Mouse (Mus musculus) spleen, postnatal 36 days (tissue): ENCODE results near the gene Rps6kb2.

Source experiments
- DNase-seq, 2 experiments: peaks; one replicate each; pipeline ENCODE4 v3.0.0; 2022; ENCODE audit warnings: low spot score in 2 of 2, mixed read lengths in 1 of 2

Gene Rps6kb2

DNA sequence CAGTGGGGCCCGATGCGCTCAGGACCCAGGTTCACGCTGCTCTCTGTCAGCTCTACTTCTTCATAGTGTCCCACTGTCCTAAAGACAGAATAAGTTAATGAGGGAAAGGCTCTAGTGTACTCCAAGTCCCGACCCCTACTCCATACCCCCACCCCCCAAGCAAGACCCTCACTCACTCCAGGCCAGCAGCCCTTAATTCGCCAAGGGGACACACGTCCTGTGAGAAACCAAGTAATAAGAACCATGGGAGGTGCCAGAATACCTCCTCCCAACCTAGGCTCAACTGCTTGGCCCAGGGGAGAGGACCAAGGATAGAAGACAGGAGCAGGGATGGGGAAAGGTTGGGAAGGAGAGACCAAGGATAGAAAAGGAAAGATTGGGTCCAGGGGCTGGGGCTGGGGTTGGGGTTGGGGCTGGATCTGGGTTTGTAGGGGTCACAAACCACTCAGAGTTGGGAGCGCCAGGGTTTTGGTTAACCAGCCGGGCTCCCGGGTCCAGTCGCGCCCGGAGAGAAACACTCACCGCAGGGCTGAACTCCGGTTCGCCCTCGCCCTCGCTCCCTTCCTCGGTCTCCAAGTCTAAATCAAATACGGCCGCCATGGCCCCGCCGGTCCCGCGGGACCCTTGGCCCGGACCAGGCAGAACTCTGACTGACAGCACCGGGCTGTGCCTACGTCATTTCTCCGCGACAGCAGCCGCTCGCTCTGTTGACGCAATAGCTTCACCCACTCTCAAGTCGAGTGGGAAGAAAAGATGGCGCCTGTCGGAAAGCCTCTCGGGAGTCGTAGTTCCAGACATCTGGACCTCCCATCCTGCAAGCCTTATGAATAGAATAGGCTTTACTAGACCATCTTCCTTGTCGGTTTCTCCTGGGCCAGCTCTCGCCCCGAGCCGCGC, at the start of gene Rps6kb2:
TSS of gene Rps6kb2 (minus strand) at position 709 of the 897 bp plus-strand sequence.
- peak; percentile 94 to 95 for DNase-seq

DNA sequence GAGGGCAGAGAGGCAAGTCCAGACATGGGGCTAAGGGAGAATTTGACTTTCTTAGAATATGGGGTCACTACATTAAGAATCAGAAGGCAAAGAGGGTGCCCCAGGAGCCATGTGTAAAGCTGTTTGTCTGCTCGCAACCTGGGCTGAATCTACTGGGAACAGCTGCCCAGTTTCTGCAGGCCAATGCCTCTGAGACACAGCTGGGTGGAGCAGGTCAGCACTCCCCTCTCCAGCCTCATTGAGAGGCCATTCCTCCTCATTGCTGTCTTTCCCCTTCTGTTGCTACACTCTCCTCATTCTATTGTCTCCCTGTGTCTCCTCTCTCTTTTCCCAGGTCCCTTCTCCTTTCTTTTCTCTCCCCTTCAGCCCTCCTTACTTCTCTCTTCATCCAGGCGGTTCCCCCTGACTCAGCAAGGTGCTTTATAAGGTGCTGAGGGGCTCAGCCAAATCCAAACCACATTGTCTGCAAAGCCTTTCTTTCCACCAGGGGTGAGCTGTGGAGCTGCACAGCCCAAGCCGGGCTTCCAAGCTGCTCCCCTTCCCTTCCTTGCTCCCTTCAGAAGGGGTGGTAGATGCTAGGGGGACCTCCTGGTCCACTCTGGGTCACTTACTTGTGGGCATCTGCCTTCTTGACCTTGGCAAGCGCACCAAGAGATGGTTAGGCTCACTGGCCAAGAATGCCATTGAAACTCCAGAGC, 48.9 kb upstream of the Rps6kb2 start:
- no peak for DNase-seq

DNA sequence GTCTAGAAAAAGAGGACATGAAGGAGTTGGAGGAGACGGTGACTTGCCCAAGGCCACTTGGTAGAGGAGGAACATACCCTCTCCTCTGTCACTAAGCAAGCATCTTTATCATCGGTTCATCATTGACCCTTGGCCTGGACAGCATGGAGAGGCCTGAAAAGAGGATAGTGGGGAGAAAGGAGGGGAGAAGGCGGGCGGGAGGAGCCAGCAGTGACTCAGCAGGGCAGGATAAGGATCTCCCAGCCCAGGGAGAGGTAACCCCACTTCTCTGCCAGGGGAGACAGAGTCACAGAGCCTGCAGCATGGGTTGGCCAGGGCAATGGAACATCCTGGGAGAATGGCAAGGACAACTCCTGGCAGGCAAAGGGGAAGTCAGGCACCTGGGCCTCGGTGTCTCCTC, 45.4 kb upstream of the Rps6kb2 start:
- DNase-seq, result no peak

DNA sequence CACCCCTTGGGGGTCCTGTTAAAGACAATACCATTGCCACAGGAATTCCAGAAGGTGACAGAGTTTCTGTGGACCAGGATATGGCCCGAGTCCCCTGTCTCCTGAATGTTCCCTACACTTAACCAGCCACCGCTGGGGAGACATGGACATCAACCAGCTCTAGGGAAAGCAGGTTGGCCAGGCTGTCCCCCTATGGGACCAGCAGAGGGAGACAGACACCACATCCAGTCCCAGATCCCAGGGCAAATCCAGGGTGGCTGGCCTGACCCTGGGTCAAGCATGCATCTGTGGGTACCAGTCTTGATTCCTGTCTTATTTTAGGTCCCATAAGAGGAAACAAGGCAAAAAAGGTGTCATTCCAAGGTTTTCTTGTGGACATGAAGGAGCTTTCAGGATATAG, 43.8 kb upstream of the Rps6kb2 start:
- peak; percentile 63 to 69 for DNase-seq

DNA sequence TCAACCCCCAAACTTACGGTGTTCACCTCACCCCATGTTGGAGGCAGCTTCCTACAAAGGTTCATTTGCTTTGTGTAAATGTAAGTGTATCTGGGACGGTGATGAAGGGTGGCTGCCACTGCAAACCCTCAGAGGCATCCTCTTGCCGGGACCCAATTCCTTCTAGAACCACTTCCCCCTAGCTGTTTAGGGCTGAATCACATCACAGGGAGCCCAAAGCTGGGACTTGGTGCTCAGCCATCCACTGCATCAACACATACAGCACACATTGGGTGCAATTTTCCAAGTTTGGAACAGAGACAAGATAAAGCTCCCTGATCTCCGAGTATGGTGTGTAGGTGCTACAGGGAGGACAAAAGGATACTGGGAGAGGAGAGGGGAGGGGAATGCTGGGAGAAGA, 41.7 kb upstream of the Rps6kb2 start:
- DNase-seq, result no peak

DNA sequence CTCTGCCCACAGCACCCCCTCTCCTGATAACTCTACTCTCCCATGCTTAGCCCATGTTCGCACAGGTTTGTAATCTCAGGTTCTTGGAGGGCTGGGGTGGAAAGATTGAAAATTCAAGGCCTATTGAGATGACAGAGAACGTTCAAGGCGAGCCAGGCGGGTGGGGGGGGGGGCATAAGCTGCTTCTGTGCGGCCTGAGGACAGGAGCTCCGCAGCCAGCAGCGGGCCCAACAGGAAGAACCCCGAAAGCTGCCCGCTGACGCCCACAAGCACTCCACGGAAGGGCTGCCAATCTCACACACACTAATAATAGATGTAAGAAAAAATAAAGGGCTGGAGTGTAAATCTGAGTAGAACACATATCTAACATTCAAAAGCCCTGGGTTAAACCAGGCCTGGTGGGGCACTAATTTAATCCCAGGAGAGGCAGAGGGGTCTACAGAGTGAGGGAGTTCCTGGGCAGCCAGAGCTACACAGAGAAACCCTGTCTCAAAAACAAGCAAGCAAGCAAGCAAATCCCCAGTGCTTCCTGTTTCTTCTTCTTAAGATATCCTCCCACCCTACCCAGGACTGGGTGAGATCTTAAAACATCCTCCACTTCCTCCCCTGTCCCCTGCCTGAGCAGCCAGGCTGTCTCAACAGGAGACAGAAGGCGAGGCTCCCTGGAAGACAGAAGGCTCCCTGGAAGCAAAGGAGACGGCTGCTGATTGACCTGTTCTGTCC, 40.6 kb upstream of the Rps6kb2 start:
- DNase-seq, result peak; percentile 74 to 79

DNA sequence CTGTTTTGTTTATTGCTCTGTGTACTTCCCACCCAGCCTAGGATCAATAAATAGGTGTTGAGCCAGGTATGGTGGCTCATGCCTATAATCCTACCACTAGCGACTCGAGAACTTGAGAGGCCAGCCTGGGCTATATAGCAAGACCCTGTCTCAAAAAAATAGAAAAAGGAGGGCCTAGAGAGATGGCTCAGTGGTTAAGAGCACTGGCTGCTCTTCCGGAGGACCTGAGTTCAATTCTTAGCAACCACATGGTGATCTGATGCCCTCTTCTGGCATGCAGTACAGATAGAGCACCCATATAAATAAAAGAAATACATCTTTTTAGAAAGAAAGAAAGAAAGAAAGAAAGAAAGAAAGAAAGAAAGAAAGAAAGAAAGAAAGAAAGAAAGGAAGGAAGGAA, 40.0 kb upstream of the Rps6kb2 start:
- DNase-seq, result peak; percentile 65 to 72

DNA sequence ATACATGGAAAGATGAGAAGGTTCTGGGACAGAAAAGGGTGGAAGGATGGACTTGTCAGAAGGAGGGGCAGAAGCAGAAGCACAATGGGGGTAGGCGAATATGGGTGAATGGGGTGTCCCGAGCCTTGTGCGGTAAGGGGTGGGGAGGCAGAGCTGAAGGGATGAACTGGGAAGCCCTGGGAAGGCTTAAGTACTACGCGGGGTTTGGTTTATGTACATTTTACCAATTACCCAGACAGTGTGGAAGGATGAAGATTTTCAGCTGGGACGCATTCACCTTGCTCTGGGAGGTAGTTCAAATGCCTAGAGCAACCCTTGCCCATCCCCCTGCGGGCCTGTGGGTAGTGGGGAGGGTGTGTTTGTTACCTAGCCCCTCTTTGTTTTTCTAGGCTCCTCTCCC, 39.0 kb upstream of the Rps6kb2 start:
- DNase-seq, result no peak

DNA sequence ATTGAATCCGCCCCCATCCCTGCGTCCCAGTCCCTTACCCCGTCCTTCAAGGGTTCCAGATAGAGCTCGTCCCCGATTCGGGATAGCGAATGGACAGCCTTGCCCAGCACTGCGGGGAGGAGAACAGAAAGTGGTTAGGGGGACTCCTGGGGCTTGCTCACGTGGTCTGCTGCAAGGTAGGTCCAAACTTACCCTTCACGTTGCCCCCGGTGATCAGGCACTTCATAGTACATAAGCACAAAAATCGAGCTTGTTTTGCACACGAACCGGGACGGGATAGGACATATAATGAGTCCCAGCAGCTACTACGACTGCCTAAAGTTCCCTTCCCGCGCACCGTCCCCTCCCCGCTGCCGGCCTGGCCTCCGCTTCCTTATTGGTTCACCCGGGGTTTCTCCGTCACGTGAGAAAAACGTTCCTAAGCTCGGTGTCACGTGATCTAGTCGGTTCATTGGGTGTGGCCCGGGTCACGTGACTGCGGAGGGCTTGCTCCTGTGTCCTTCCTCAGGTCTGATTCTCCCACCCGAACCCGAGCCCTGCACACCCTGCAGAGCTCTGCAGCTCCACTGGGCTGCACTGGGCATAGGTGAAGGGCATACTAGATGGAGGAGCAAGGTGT, 38.2 kb upstream of the Rps6kb2 start, which contains the start of gene Rad9a:
TSS of gene Rad9a (minus strand) at position 372 of the 619 bp plus-strand sequence.
- peak; percentile 97 to 99 for DNase-seq

DNA sequence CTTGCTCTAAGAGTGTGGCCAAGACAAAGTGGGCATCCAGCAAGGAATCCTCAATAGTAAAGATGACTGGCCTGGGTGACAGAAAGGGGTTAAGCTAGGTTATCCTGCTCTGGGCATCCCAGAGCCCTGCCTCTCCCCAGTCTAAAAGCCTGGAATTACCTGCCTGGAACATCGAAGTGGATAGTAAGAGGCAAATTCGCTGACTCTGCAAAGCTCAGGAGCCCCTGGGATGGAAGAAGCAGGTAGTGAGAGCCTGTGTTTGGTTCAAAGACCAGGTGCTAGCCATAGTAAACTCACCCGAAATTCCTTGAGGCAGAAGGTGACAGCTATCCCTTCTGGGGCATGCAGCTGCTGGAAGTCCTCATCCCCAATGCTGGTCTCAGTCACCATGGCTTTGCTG, 34.0 kb upstream of the Rps6kb2 start:
- DNase-seq, result no peak

DNA sequence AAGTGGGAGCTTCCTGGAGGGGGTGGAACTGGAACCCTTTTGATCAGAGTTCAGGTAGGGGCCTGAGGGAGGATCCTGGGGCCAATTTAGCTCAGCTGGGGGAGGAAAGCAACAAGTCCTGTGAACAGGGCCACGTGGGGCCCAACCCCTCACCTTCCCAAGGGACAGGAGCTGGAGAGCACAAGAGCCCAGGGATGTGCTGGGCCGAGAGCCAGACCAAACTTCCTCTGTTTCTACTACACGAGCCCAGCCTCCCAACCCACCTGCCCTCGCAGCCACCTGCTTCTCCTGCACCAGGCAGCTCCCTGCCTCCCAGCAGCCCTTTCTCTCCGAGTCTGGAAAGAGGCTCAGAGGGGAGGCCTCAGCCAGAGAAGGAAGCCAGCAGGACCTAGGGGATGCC, 33.4 kb upstream of the Rps6kb2 start:
- DNase-seq, result no peak

DNA sequence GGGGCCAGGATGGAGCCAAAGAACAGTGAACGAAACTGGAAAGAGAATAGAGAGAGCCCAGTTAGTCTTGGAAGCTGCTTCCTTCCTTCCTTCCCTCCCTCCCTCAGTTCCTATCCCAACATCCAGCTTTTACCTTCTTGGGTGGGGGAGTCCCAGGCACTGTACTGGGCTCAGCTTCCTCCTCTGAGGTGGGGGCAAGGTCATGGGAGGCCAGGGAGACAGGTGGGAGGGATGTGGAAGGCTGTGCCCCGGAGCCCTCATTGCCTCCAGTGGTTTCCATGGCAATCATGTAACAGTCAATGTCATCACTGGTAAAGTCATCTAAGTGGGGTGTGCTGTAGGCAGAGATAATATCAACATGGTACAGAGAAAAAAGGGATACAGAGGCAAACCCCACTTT, 32.9 kb upstream of the Rps6kb2 start:
- DNase-seq, result no peak

DNA sequence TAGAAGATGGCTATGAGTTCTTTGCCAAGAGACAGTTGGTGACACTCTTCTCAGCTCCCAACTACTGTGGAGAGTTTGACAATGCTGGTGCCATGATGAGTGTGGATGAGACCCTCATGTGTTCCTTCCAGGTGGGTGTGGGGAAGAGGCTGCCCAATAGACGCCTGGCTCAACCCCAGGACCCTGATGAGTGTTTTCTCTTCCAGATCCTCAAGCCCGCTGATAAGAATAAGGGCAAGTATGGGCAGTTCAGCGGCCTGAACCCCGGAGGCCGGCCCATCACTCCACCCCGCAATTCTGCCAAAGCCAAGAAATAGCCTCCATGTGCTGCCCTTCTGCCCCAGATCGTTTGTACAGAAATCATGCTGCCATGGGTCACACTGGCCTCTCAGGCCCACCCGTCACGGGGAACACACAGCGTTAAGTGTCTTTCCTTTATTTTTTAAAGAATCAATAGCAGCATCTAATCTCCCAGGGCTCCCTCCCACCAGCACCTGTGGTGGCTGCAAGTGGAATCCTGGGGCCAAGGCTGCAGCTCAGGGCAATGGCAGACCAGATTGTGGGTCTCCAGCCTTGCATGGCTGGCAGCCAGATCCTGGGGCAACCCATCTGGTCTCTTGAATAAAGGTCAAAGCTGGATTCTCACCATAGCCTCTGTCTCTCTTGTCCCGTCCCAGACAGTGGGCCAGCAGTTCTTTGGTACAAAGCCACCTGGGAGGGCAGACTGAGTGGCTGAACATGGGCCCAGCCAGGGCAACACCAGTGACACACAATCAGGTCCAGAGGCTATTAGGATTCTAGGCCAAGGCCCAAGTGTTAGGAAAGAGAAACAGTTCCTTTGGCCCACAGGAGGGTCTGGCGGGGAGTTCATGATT, 31.9 kb upstream of the Rps6kb2 start:
- no peak for DNase-seq

DNA sequence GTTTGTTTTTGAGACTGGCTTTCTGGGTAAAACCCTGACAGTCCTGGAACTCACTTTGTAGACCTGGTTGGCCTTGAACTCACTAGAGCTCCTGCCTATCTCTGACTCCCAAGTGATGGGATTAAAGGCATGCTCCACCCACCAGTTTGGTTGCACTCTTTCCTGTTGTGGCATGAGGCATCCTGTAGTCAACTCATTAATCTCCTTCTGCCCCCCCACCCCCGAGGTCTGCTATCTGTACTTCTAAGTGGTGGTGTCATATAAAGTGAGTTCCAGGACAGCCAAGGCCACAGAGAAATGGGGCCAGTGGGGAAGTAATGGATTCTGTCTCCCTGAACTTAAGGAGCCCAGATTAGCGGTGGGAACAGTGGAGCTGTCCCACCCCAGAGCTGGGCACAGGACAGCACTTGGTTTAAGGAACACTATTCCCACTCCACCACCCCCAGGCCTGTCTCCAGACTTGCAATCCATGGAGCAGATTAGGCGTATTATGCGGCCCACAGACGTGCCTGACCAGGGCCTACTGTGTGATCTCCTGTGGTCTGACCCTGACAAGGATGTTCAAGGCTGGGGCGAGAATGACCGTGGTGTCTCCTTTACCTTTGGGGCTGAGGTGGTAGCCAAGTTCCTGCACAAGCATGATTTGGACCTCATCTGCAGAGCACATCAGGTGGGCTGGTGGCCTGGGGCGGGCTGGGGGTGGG, 31.0 kb upstream of the Rps6kb2 start:
- no peak for DNase-seq

DNA sequence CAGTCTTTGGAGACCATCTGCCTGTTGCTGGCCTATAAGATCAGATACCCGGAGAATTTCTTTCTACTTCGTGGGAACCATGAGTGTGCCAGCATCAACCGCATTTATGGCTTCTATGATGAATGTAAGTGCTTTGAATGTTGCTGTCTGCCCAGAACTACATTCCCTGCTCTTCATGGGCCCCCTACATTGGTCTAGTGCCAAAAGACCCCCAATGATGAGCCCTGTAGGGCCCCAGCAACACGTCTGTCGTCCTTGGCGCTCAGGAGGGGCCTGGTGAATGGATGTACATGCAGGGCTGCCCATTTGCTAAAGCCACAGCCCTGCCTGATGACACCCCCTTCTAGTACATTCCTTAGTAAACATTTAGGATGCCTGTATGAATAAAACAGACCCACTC, 30.0 kb upstream of the Rps6kb2 start:
- no peak for DNase-seq

DNA sequence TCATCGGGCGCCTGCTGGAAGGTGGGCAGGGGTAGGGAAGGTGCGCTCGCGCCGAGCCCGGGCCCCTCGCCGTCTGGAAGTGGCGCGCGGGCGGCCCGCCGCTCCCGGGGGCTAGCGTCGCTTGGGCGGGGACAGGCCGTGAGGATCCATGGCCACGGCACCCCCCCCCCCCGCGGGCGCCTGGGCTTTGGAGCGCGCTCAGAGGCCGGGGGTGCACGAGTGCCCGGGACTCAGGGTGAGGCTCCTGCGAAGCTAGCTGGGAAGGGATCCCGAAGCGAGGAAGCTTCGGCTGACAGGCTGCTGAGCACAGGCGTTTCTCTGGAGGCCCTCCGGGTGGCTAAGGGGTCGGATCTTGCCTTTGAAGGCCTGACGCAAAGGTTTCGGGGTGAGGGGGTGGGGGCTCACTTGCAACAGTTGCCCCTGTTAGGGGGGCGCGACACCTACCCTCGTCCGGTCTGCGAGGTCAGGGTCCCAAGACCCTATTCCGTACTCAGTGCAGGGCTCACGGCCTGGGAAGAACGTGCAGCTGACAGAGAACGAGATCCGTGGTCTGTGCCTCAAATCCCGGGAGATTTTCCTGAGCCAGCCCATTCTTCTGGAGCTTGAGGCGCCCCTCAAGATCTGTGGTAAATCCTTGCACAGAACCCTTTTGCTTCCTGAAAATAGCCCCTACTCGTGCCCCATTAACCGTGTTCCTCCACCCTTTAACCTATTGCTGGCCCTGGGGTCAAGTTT, 29.3 kb upstream of the Rps6kb2 start:
- no peak for DNase-seq

DNA sequence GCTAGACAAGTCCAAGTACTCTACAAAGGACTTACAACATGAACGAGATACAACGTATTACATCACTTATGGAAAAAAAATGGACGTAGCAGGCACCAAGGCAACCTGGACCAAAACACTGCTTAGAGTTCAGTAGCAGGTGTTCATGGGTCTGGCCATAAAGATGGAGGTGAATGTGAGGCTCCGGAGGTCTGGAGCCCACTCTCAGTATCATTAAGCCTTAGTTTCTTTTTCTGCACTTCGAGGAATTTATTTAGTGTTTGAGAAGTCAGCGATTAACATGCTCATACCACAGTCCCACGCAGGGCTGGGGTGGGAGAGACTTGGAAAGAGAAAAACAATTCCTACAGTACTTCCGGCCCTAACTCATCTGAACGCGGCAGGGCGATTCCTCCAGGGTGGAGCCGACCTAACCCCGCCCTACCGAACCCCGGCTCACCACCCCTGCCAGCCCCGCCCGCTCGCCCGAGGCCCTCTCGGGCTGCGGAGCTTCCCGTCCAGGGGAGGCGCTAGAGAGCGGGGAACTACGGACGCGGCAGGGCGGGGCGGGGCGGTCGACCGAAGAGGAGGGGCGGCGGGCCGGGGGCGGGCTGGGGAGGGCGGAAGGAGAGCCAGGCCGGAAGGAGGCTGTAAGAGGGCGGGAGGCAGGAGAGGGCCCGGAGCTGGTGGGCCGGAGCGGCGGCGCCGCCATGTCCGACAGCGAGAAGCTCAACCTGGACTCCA, 28.5 kb upstream of the Rps6kb2 start, which contains the start of gene Ppp1ca:
TSS of gene Ppp1ca (plus strand) at position 538 of the 723 bp plus-strand sequence.
- DNase-seq, result peak; percentile 96 to 97

DNA sequence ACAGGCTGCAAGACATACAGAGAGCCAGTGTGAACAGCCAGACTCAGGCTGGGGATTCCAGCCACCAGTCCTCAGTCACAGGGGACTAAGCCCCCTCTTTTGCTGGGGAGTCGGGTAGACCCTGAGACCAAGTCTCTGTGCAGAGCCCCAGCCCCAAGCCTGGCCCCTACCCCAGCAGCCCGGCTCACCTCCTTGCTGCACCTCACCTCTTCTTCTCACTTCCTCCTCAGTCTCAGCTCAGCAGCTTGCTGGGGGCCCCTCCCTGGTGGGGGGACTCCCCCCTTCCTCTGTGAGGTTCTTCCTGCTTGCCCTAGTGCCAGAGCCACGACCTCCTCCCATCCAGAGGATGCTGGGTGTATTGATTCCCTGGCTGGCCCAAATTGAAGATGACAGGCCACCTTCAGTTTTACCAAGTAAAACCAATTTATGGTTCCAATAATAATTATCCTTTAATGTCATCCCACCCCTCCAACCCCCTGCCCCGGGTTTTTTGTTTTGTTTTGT, 27.7 kb upstream of the Rps6kb2 start, which contains the start of gene Tbc1d10c:
TSS of gene Tbc1d10c (minus strand) at position 454 of the 504 bp plus-strand sequence.
- peak; percentile 93 to 95 for DNase-seq
